Mouse (Mus musculus): ENCODE results near the gene Mrps6.

Mrps6 gene

DNA sequence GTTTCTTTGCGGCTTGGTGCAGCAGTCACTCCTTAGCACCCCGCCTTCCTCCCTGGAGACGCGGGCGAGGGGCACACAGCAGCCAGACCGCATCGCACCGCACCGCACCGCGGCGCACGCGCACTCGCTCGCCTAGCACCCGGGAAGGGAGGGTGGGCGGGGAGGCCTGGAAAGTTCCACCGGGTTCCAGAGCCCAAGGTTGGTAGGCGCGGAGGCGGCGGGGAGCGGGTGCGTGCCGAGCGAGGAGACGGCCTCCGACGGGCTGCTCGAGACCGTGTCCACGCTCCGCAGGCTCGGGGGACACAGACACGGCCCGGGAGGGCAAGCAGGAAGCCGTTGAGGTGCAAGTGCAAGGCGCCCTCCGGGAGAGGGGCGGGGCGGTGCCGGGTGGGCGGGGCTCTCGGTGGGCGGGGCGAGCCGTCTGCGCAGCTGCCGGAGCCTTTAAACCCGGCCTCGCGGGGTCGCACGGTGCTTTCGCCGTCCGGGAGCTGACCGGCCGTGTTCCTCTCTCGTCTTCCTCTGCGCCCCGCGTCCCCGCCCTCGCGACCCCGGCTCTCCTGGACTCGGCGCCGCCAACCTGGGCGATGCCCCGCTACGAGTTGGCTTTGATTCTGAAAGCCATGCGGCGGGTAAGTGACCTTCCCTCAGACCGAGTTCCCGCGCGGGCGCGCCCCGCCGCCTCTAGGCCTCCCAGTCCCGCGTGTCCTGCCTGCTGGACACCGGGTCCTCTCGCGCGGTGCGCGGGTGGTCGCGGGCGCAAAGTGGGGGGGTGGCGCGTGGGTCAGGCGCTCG is at the start of gene Mrps6, which contains the start of the genes Gm49711 and Slc5a3:
Gene Mrps6, plus strand, starts transcription at position 419 of the 792 bp plus-strand sequence.
Gene Gm49711, plus strand, starts transcription at position 465 of the 792 bp plus-strand sequence.
Gene Slc5a3, plus strand, starts transcription at position 471 of the 792 bp plus-strand sequence.
- DNase-seq (ENCODE audit: low read depth), result peak; percentile 53

GRCm38 (mm10) chr16:92009586-92009985 is 48.5 kb upstream of the Mrps6 start:
- no peak for DNase-seq (ENCODE audit: low read depth)

- no peak for DNase-seq (ENCODE audit: low read depth)
Measured at GRCm38 (mm10) chr16:92016792-92017191, 41.3 kb upstream of the Mrps6 start.

DNA sequence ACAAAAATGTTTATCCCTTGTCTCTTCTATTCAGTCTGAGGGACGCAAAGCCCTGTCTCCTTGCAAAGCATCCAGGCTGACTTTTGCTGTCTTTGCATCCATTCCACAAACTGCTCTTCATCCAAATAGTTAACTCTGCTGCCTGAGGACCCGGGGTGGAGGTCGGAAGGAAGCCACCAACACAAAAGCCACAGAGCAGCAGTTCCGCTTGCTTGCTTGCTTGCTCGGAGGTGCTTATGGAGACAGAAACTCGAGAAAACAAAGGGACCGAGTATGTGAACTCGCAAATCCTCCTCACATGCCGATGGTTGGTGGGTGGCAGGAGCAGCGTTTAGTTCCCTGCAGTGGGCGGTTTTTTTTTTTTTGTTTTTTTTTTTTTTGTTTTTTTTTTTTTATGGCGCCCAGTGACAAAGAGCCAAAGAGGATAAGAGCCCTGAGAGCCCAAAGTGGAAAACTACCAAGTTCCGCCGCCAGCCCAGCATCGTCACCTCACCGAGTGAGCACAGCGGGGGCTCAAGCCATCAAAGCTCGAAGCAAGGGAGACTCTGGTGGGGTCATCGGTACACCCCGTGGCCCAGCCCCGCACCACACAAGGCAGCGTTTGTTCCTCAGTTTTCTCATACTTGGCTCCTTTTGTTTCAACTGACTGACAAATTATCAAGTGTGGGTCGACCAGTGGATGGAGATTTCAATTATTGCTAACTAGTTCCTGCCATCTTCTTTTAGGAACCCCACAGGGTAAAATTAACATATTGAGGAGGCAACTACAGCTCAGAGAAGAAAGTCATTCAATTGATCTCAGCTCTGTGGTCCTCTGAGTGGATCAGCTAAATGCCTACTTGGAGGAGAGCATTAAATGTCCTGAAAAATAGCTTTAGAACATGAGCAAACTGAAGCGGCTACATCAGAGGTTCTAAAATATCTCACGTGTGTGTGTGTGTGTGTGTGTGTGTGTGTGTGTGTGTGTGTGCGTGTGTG is 38.6 kb upstream of the Mrps6 start:
- no peak for DNase-seq (ENCODE audit: low read depth)

- no peak for DNase-seq (ENCODE audit: low read depth)
Measured at GRCm38 (mm10) chr16:92021656-92022400, 36.2 kb upstream of the Mrps6 start.

DNA sequence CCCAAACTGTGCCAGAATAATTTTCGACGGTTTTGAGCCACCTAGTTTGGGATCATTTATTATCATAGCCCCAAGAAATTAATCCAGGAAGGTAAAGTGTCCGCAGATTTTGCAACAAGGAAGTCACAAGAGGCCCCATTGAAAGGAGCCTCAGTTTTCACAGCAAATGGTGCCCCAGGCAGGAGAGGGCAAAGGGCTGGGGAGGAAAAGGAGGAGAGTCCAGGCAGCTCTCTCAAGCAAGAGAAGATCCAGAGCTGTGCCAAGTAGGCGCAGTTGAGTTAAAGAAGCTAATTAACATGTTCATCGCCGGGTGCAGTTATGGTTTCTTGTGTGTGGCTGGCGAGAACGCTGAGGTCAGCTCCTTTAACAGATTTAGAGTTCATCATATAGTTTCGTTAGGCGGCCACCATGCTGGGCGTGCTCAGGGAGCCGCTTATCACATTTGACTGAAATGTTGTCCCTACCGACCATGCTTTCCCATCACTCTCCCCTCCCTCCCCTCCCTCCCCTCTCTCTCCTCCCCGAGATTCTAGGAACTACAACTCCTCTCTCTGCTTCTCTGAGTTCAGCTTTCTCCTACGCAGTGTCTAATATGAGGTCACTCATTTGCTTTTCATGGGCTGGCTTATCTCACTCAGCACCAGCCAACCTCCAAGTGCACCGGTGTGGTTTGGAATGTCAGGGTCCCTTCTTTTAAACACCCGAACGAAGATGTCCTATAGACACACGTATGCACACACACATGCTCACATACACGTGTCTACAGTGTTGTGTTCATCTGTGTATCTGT is 35.4 kb upstream of the Mrps6 start:
- DNase-seq (ENCODE audit: low read depth), result no peak

DNA sequence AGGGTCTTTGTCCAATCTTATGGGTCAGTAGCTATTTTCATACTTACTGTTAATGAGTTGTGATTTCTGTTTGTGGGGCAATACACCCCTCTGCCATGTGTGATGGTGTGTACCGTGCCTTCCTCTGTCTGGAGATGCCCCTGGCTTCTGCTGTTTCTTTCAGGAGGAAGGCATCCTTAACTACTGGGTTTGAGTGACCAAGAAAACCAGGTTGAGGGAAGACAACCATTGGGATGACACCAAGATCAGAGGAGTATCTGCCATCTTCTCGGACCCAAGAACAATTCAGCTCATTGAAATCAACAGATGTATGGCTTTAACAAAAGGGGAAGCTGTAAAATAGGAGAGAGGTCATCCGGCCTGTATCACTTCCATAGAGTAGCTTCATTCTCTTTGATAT is 24.8 kb upstream of the Mrps6 start:
- DNase-seq (ENCODE audit: low read depth), result no peak

DNA sequence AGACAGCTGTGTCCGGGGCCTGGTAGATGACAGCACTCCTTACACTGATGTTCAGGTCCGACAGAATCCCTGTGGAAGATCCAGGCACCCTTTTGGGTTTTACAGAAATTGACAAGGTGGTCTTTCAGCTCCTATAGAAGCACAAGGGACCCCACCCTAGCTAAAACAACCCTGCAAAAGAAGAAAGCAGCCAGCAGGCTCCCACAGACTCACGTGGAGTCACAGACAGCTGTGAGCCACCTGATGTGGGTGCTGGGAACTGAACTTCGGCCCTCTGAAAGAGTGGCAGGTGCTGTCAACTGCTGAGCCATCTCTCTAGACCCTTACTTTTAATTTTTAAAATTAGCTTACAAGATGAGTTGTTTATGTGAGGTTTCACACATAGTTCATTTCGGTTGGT is 23.4 kb upstream of the Mrps6 start:
- DNase-seq (ENCODE audit: low read depth), result no peak

DNA sequence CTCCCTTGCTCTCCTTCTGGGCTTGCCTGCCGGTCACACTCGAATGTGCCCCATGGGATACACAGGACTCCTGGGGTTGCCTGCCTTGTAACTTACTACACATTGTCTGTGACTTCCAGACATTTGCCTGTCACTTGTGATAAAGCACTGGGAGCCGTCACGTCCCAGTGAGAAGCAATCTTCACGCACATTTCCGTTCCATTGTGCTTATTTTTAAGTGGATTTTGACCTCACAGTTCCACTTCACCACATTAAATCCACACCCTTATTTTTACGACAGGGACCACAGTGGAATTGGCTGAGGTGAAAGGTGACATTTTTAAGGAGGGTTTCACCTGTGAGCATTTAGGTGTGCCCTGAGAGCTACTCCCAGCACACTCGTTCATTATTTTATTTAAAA is 21.4 kb upstream of the Mrps6 start:
- no peak for DNase-seq (ENCODE audit: low read depth)

- DNase-seq (ENCODE audit: low read depth), result no peak
Measured at GRCm38 (mm10) chr16:92037891-92038607, 20.0 kb upstream of the Mrps6 start.

DNA sequence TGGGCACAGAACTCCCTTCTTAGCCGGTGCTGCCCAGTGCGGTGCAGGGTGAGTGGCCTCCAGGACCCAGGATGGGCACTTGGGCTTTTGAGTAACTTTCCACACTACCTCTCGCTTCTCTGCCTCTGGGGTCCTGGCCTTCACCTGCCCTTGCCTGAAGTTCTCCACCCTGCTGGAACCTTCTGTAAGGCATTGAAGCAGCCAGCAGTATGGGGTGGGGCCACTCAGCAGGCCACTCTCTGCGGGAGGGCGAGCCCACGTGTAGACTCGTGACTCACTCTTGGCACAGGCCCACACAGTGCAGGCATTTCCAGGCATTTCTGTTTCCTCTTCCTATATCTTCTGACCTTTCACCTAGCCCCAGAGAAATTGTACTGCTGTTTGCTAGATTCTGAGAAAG is 18.6 kb upstream of the Mrps6 start:
- DNase-seq (ENCODE audit: low read depth), result no peak

GRCm38 (mm10) chr16:92039966-92040365 is 18.1 kb upstream of the Mrps6 start:
- no peak for DNase-seq (ENCODE audit: low read depth)

DNA sequence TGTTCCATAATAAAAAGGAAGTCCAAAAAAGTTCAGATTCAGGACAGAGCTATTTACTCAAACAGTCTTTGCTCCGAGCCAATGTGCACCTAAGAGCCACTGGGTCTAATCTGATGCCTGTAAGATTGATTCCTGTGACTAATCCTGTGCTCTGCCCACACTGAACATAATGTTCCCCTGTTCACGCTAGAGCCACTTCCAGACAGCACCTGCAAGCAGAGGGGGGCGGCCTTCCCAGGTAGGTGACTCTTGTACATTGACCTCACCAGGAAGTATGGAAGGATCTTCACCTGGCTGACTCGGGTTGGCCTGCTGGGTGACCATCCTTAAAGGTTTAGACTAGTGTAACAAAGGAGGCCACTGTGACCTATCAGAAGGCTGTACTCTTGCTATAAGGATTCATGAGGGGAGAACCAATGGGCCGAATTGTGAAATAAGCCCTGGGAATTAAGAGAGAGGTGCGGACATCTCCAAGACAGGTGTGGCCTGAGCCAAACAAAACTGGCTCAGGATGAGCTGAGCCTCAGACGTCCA is 6.2 kb upstream of the Mrps6 start:
- no peak for DNase-seq (ENCODE audit: low read depth)

- no peak for DNase-seq (ENCODE audit: low read depth)
Measured at GRCm38 (mm10) chr16:92052569-92052968, 5.5 kb upstream of the Mrps6 start.

DNA sequence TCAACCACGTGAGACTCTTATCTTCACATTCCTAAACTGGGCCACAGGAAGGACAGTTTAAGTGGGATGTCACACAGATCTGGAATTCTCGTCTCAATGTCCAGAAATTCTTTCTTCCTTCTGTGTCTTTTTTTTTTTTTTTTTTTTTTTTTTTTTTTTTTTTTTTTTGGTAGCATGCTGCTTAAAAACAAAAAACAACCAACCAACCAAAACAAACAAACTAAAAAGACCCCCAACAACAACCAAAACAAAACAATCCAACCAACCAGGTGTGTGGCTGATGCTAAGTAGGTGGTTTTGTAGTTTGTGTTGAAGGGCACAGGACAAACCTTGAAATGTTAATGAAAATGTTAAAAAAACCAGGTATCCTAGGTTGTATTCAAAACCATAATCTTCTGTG is 1.4 kb upstream of the Mrps6 start:
- no peak for DNase-seq (ENCODE audit: low read depth)

GRCm38 (mm10) chr16:92057456-92057851 is 616 bp upstream of the Mrps6 start:
- DNase-seq (ENCODE audit: low read depth), result no peak

DNA sequence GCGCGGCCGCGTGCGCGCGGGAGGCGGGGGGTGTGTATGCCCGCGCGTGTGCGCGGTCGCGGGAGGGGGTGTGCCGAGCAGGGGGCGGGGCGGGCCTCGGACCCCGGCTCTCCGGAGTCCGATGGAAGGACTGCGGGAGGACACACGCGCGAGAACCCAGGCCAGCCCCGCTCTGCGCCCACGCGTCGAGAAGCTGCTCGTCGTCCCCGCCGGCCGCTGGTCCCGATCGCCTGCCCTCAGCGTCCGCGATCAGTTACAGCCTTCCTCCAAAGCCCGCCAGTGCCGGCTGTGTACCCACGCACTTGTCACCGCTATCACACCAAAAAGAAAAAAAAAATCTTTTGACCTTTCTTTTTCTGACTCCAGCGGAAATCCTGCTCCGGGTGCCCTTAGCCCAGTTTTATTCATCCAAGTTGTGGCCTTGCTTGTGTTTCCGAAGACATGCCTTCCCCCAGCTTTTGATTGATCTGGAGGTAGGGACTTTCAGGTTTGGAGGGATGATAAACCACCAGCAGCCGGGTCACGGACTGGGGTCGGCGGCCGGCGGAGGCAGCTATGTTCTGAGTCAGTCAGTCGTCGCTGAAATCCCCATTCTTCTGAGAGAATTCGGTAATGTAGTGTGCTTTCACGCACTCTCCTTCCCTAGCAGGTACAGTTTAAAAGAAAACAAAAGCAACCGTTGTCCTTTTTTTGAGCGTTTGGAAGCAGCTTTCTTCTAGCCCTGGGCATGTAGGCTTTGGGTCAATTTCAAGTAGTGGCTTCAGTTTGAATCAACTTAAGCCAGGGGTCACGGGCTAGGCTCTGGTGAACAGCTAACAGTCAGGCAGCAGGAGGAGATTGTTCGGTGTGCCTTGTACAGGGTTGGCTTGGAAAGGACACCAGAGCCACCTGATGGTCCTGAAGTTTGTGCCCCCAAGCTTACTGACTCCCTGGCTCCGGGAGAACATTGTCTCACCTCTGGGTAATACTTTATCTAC is 862 bp downstream of the Mrps6 start:
- no peak for DNase-seq (ENCODE audit: low read depth)

GRCm38 (mm10) chr16:92060213-92060612 is 2.1 kb downstream of the Mrps6 start:
- DNase-seq (ENCODE audit: low read depth), result no peak

DNA sequence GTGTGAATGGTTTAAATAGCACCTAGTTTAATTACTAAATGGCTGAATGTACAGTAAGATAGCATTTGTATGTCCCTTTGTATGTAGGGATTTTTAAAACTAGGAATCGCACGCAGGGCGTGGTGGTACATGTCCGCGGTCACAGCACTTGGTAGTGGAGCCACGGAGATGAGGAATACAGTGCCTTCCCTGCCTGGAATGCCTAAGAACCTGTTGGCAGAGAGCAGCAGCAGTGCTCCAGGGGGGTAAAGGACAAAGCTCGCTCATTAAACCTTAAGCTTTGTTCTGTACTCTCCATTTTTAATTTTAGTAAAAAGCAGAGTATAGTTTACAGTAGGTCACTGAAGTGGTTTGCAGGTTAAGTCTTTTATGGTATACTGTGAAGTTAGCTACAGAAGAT is 3.5 kb downstream of the Mrps6 start:
- no peak for DNase-seq (ENCODE audit: low read depth)
